Mouse (Mus musculus) CH12.LX (cell line): Measurements from ENCODE around the gene Lyve1. TPM values are rescaled to one million over a fixed set of nuclear protein-coding genes. Genes with fewer than 3 reads are reported as not detected.

ENCODE experiments used
- DNase-seq: peaks from one replicate; pipeline ENCODE4 v3.0.0-alpha.2; 2013; ENCODE audit errors: extremely low read depth
- H3K27ac ChIP-seq: 2 replicates; pipeline ENCODE4 v1.5.1; 2012; ENCODE audit warnings: low read depth, mild to moderate bottlenecking, control low read depth, moderate library complexity; ENCODE audit not compliant: insufficient read depth
- H3K27me3 ChIP-seq: replicated peaks from 2 replicates; pipeline ENCODE3; 2012; ENCODE audit warnings: inconsistent platforms
- H3K36me3 ChIP-seq, 2 experiments: replicated peaks in 1 of 2; 2 replicates each; pipeline versions ENCODE3 to v1.6.1; 2012; ENCODE audit warnings: inconsistent platforms in 1 of 2, low read length in 1 of 2, mild to moderate bottlenecking in 1 of 2, mixed read lengths in 1 of 2, moderate library complexity in 1 of 2; ENCODE audit not compliant: control insufficient read depth in 1 of 2, insufficient read depth in 1 of 2
- H3K4me1 ChIP-seq, 2 experiments: 2 replicates each; pipeline ENCODE4 v1.6.1; 2012; ENCODE audit warnings: inconsistent platforms in 1 of 2, moderate library complexity in 1 of 2; ENCODE audit not compliant: insufficient read depth in 2 of 2, control insufficient read depth in 1 of 2
- H3K4me2 ChIP-seq: 2 replicates; pipeline ENCODE4 v1.6.1; 2012; ENCODE audit warnings: low read depth, mild to moderate bottlenecking, control low read depth; ENCODE audit not compliant: poor library complexity, insufficient read depth, severe bottlenecking
- H3K4me3 ChIP-seq, 3 experiments: fragments of 150-350 bp in 1 of 3; sonication (generic) in 1 of 3; replicated peaks in 1 of 3; 2 replicates each; pipeline versions ENCODE3 to v1.5.1; 2011 to 2012; ENCODE audit warnings: low read depth in 2 of 3, low read length in 2 of 3, mild to moderate bottlenecking in 2 of 3, moderate library complexity in 2 of 3, control low read depth in 1 of 3, improper control_type of control experiment in 1 of 3, inconsistent platforms in 1 of 3, mixed read lengths in 1 of 3; ENCODE audit not compliant: poor library complexity in 1 of 3
- H3K79me2 ChIP-seq: replicated peaks from 2 replicates; pipeline ENCODE4 v1.6.1; 2012; ENCODE audit warnings: mild to moderate bottlenecking, moderate library complexity; ENCODE audit not compliant: control insufficient read depth, poor library complexity, insufficient read depth, severe bottlenecking; ENCODE audit errors: extremely low read depth
- H3K9ac ChIP-seq: 2 replicates; pipeline ENCODE4 v1.6.1; 2012; ENCODE audit warnings: low read depth, mild to moderate bottlenecking, control low read depth, moderate library complexity; ENCODE audit not compliant: insufficient read depth
- H3K9me3 ChIP-seq: replicated peaks from 2 replicates; pipeline ENCODE3; 2012; ENCODE audit warnings: low read length, inconsistent platforms, mixed read lengths
- CHD1 ChIP-seq: IDR thresholded peaks from 2 replicates; pipeline ENCODE4 v1.6.1; 2012; ENCODE audit warnings: low read depth, low read length, improper control_type of control experiment, inconsistent platforms
- ELF1 ChIP-seq: IDR thresholded peaks from 2 replicates; pipeline ENCODE4 v1.6.1; 2014; ENCODE audit warnings: low read depth, mild to moderate bottlenecking, inconsistent platforms, low read length, improper control_type of control experiment
- EP300 ChIP-seq: IDR thresholded peaks from 2 replicates; pipeline ENCODE4 v1.6.1; 2011; ENCODE audit warnings: low read length, improper control_type of control experiment
- JUN ChIP-seq: IDR thresholded peaks from 2 replicates; pipeline ENCODE4 v1.6.1; 2011; ENCODE audit warnings: low read depth, mild to moderate bottlenecking, low read length, improper control_type of control experiment, moderate library complexity; ENCODE audit not compliant: insufficient read depth
- MAFK ChIP-seq: IDR thresholded peaks from 2 replicates; pipeline ENCODE4 v1.6.1; 2011; ENCODE audit warnings: low read length, improper control_type of control experiment; ENCODE audit not compliant: insufficient replicate concordance
- NELFE ChIP-seq: IDR thresholded peaks from 2 replicates; pipeline ENCODE4 v1.6.1; 2011; ENCODE audit warnings: low read depth, low read length, improper control_type of control experiment
- RAD21 ChIP-seq: IDR thresholded peaks from 2 replicates; pipeline ENCODE4 v1.6.1; 2011; ENCODE audit warnings: low read depth, mild to moderate bottlenecking, low read length, improper control_type of control experiment, moderate library complexity
- ZC3H11A ChIP-seq: IDR thresholded peaks from 2 replicates; pipeline ENCODE4 v1.6.1; 2012; ENCODE audit warnings: low read depth, mild to moderate bottlenecking, inconsistent platforms, low read length, improper control_type of control experiment
- dilution Hi-C: fragments of 300-500 bp; cut with MboI; formaldehyde crosslinking; loops from 2 replicates; pipeline ENCODE4 v1.14.3; 2020; ENCODE audit warnings: low sequenced_read_pairs; ENCODE audit not compliant: extremely low pct_unique_long_range_greater_than_20kb, extremely low pct_ligation_motif_present
- in situ Hi-C: fragments of 300-500 bp; cut with MboI; formaldehyde crosslinking; loops from 3 replicates; pipeline ENCODE4 v1.14.3; 2019; ENCODE audit warnings: low sequenced_read_pairs, low pct_ligation_motif_present, low pct_unique_long_range_greater_than_20kb, mixed read lengths
- polyA plus RNA-seq: library from polyadenylated mRNA; unstranded; fragments of >175 nt; gene quantifications from 2 replicates; pipeline ENCODE4 v1.2.1, GENCODE M21; 2012; ENCODE audit warnings: low read depth; ENCODE audit not compliant: insufficient read length
- total RNA-seq, 2 experiments: library from RNA; depleted of rRNA; stranded (reverse); fragments of 300-350 nt in 1 of 2; fragments of >200 nt in 1 of 2; gene quantifications; 2 replicates each; pipeline ENCODE4 v1.2.3; 2012 to 2014

The Lyve1 gene
- total and polyA plus RNA-seq, 3 experiments, result not detected

GRCm38 (mm10) chr7:110823076-110823475 is 40.0 kb downstream of the Lyve1 start:
- no peaks in the 10 kb centered on the region for H3K79me2 ChIP-seq
- H3K27me3 ChIP-seq, result no peaks in the 10 kb centered on the region
- H3K9ac ChIP-seq, result no peak overlapping the region
- peaks cover 21 to 74% of the 10 kb centered on the region in 2 experiments for H3K36me3 ChIP-seq
- TF ChIP-seq RAD21, result no peak
- TF ChIP-seq MAFK, result no peak
- H3K27ac ChIP-seq, result no peak overlapping the region
- no peak overlapping the region for H3K4me2 ChIP-seq
- no peak for DNase-seq
- no peaks in the 10 kb centered on the region for H3K9me3 ChIP-seq
- peaks cover 5% of the 10 kb centered on the region in 2 experiments; a peak in 2 of 4 replicates for H3K4me1 ChIP-seq
- dilution Hi-C loops (no loop called here), in situ Hi-C loops (no loop called here)
- H3K4me3 ChIP-seq, result no peak overlapping the region

DNA sequence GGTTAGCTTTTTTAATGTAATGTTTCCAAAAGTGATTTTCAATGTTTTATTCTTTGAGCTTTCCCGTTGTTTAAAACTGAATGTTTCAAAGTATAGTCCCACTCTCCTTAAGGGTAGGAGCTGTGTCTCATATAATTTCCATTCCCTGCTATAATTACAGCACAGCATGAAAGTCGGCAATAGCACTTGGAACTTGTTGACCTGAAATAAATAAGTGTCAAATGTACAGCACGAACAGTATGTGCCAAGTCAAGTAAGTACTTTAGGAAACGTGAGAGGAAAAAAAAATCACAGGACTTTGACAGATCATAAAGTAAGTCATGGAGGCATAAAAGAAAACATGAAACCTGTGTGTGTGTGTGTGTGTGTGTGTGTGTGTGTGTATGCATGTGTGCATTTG is 41.0 kb downstream of the Lyve1 start:
- Histone ChIP-seq H3K4me2 (no peak overlapping the region), H3K4me1 (peaks cover 5% of the 10 kb centered on the region in 2 experiments; a peak in 2 of 4 replicates), H3K36me3 (peaks cover 21 to 74% of the 10 kb centered on the region in 2 experiments), H3K4me3 (no peak overlapping the region), H3K9ac (no peak overlapping the region), H3K27ac (no peak overlapping the region), H3K79me2 (no peaks in the 10 kb centered on the region), H3K27me3 (no peaks in the 10 kb centered on the region), H3K9me3 (no peaks in the 10 kb centered on the region)
- in situ Hi-C loops, result no loop called here
- dilution Hi-C loops, result no loop called here
- DNase-seq, result no peak
- TF ChIP-seq MAFK (no peak), NELFE (no peak), ELF1 (no peak), RAD21 (no peak), CHD1 (no peak)

GRCm38 (mm10) chr7:110821653-110822052 is 41.4 kb downstream of the Lyve1 start:
- Histone ChIP-seq H3K79me2 (no peaks in the 10 kb centered on the region), H3K4me2 (no peak overlapping the region), H3K4me1 (peaks cover 5% of the 10 kb centered on the region in 2 experiments; a peak in 2 of 4 replicates), H3K9me3 (no peaks in the 10 kb centered on the region), H3K4me3 (no peak overlapping the region), H3K36me3 (peaks cover 21 to 72% of the 10 kb centered on the region in 2 experiments), H3K27ac (no peak overlapping the region), H3K27me3 (no peaks in the 10 kb centered on the region), H3K9ac (no peak overlapping the region)
- no peak for TF ChIP-seq JUN
- TF ChIP-seq ZC3H11A, result no peak
- TF ChIP-seq EP300, result no peak
- no peak for DNase-seq
- in situ Hi-C loops (no loop called here), dilution Hi-C loops (no loop called here)
